Comparison of ENCODE assay signal across 11 mouse cellular contexts in the genomic region with DNA sequence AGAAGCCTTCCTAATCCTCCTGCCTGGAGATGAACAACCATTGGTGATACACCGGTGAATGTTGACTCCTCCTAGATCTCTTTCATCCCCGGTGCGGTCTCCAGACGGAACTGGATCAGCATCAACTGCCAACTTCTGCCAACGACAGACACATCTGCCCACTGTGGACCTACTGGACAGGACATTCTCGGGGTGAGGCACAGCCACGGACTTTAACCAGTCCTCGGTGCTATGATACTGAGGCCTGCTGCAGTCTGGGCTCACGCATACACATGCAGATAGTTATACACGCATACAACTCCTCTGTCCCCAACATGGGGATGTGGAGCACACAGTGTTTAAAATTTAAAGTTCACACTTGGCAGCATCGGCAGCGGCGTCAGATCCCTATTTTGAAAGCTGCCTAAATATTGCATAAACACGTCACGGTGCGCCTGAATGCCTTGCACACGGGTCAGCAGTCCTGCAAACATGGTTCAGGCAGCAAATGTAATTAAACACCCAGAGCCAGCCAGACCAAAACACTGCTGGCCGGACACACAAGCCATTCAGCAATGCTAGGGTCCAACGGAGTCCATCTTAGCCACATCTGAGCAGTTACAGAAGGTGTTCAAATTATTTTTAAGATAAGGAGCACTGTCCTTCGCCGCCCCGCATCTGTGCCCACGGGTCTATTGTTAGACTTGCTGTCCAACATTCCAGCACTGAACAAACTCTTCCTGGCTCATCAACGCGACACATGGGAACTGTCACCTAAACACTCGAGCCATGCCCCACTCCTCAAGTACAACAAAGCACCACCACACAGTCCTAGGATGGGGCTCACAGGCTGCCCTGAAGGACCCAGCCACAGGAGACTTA. TPM values are rescaled to one million over a fixed set of nuclear protein-coding genes. Genes with fewer than 3 reads are reported as not detected.
A peak's percentile ranks its signal among the peaks of the same experiment; 100 is the strongest.
DNase-seq lines count a peak whose midpoint lies in the region; ATAC-seq and TF ChIP-seq lines count a peak whose summit lies in the region.
"Had no signal": no experiment of that assay in that cellular context is flagged by ENCODE, and none has a peak within 500 bp of the region (broad histone marks: within the 10 kb centered on the region; RNA-seq: fewer than 3 reads in every experiment).

No protein-coding gene starts in this region.

- H3K27ac ChIP-seq in kidney, adult 2 months (ENCODE audit: insufficient read depth, low read depth, low read length): no peak overlapping the region
- H3K27ac ChIP-seq in kidney, postnatal 0 days: peak overlapping the region; percentile 31; the same call in 1 of the 2 replicates
- H3K27ac ChIP-seq: stomach, embryonic 15.5 days had no signal

- 0 out of 2 replicates have a peak, but pooled peaks have one; percentile 9 for ATAC-seq in kidney, postnatal 0 days (replicated peaks; ENCODE audit: low FRiP score, low read depth)

- H3K36me3 ChIP-seq in kidney, adult 2 months (ENCODE audit: control insufficient read depth, insufficient read depth, low read length): no peaks in the 10 kb centered on the region
- no peaks in the 10 kb centered on the region for H3K36me3 ChIP-seq in kidney, postnatal 0 days (ENCODE audit: insufficient read depth, low read length)
- H3K36me3 ChIP-seq: stomach, embryonic 15.5 days had no signal

- 0 out of 2 replicates have a peak overlapping the region, but pooled peaks have one; percentile 8 for H3K9ac ChIP-seq in kidney, postnatal 0 days (ENCODE audit: low read depth, low read length)
- H3K9ac ChIP-seq: stomach, embryonic 15.5 days had no signal

- H3K4me1 ChIP-seq in kidney, adult 2 months (ENCODE audit: control insufficient read depth, insufficient read depth, low read length): no peaks in the 10 kb centered on the region
- peaks cover 8% of the 10 kb centered on the region; the same call in 1 of the 2 replicates for H3K4me1 ChIP-seq in kidney, postnatal 0 days (replicated peaks; ENCODE audit: insufficient read depth, low read length)

- H3K9me3 ChIP-seq in kidney, postnatal 0 days (replicated peaks; ENCODE audit: low read length): no peaks in the 10 kb centered on the region
- H3K9me3 ChIP-seq: stomach, embryonic 15.5 days had no signal

- WGBS in kidney, adult 2 months: 39% methylated on average over 26 of the region's 26 CpGs
- WGBS in kidney, postnatal 0 days: 48% methylated on average over 26 of the region's 26 CpGs

- no peak overlapping the region for H3K4me3 ChIP-seq in kidney, adult 2 months (ENCODE audit: insufficient read depth, low read depth, low read length)
- no peak overlapping the region for H3K4me3 ChIP-seq in kidney, postnatal 0 days (replicated peaks; ENCODE audit: low read depth, low read length)
- H3K4me3 ChIP-seq: stomach, embryonic 15.5 days had no signal

- no peak for TF ChIP-seq POLR2A in kidney, adult 2 months (IDR thresholded peaks at IDR 0.05; ENCODE audit: low read depth, low read length)

- no peak for TF ChIP-seq CTCF in kidney, adult 2 months (conservative IDR thresholded peaks at IDR 0.05; ENCODE audit: insufficient read depth, insufficient read length, low read depth, low read length)
- no peak for TF ChIP-seq CTCF in kidney, postnatal 0 days (IDR thresholded peaks at IDR 0.05; ENCODE audit: low read depth)

- 0 out of 2 replicates have a peak overlapping the region, but pooled peaks have one; percentile 6 for H3K4me2 ChIP-seq in kidney, postnatal 0 days (ENCODE audit: low read length)
- H3K4me2 ChIP-seq: stomach, embryonic 15.5 days had no signal

- DNase-seq in kidney, adult 2 months: peak; percentile 26
- DNase-seq in kidney, postnatal 14 days: no peak
- peak; percentile 69 for DNase-seq in Muller cell, postnatal 12 days (ENCODE audit: inconsistent ontology term)
- peak; percentile 45 to 62 for DNase-seq in heart, adult 9 months (ENCODE audit: low spot score in 2 of 2)
- DNase-seq in kidney, postnatal 0 days (ENCODE audit: low spot score): peak; percentile 63
- no peak for DNase-seq in urinary bladder, postnatal 14 days (ENCODE audit: low spot score)
- no peak for DNase-seq in MN1 (ENCODE audit: low spot score)
- DNase-seq in thymus, postnatal 25 days: no peak
- DNase-seq: cerebellum, adult 2 months had no signal

- no peaks in the 10 kb centered on the region for H3K27me3 ChIP-seq in kidney, adult 2 months (replicated peaks; ENCODE audit: control insufficient read depth, insufficient read depth, low read length)
- no peaks in the 10 kb centered on the region for H3K27me3 ChIP-seq in kidney, postnatal 0 days (ENCODE audit: insufficient read depth, low read length)
- H3K27me3 ChIP-seq: CH12.LX; stomach, embryonic 15.5 days had no signal

RNA-seq across cellular contexts. Expression of a gene that starts 44.5 kb away (rescaled TPM):
- polyA plus RNA-seq in kidney, adult 2 months (2012; rRNA removed): 16.4 and 17.4 TPM in 2 replicates
- 11.2 and 13.1 TPM in 2 replicates for polyA plus RNA-seq in kidney, postnatal 0 days (2015; fragmentation: Nextera tagmentation; extraction: Ambion mirVana)

Comparison
In these comparisons a context has a peak if more than half of its experiments do, and no peak if none do; other contexts are left out.
1. DNase-seq: peak in kidney, adult 2 months (single experiment), Muller cell, postnatal 12 days (single experiment), heart, adult 9 months (2 of 2) and kidney, postnatal 0 days (single experiment); none in kidney, postnatal 14 days (single experiment), urinary bladder, postnatal 14 days (single experiment), MN1 (single experiment) and thymus, postnatal 25 days (single experiment).